Mouse (Mus musculus) kidney, embryonic 15.5 days (tissue): ENCODE measurements around the gene Lcn2. TPM values are rescaled to one million over a fixed set of nuclear protein-coding genes. Genes with fewer than 3 reads are reported as not detected.
A peak's percentile ranks its signal among the peaks of the same experiment; 100 is the strongest.

Experiments
- ATAC-seq: fragments of 200-750 bp; cut with Nextera tagmentation; replicated peaks from 2 replicates; pipeline ENCODE4 v1.8.0; 2017; ENCODE audit warnings: moderate TSS enrichment; ENCODE audit not compliant: low FRiP score
- H3K27ac ChIP-seq: fragments of 300-500 bp; sonication (generic); 2 replicates; pipeline ENCODE4 v1.5.1; 2015; ENCODE audit warnings: mild to moderate bottlenecking, inconsistent platforms
- H3K27me3 ChIP-seq: fragments of 300-500 bp; sonication (generic); 2 replicates; pipeline ENCODE4 v1.6.1; 2015; ENCODE audit warnings: inconsistent platforms
- H3K36me3 ChIP-seq: fragments of 300-500 bp; sonication (generic); 2 replicates; pipeline ENCODE4 v1.6.1; 2015; ENCODE audit warnings: inconsistent platforms
- H3K4me1 ChIP-seq: fragments of 300-500 bp; sonication (generic); 2 replicates; pipeline ENCODE4 v1.6.1; 2015; ENCODE audit warnings: inconsistent platforms
- H3K4me2 ChIP-seq: fragments of 300-500 bp; sonication (generic); 2 replicates; pipeline ENCODE4 v1.6.1; 2015; ENCODE audit warnings: moderate library complexity, mild to moderate bottlenecking, inconsistent platforms
- H3K4me3 ChIP-seq: fragments of 300-500 bp; sonication (generic); replicated peaks from 2 replicates; pipeline ENCODE4 v1.5.1; 2015; ENCODE audit warnings: mild to moderate bottlenecking, inconsistent platforms
- H3K9ac ChIP-seq: fragments of 300-500 bp; sonication (generic); 2 replicates; pipeline ENCODE4 v1.6.1; 2015; ENCODE audit warnings: mild to moderate bottlenecking, inconsistent platforms
- H3K9me3 ChIP-seq: fragments of 300-500 bp; sonication (generic); replicated peaks from 2 replicates; pipeline ENCODE4 v1.6.1; 2016; ENCODE audit warnings: inconsistent platforms
- WGBS: fragments of 180-500 bp; shearing (Covaris S2); methylation state at CpG from one replicate; pipeline ENCODE4 v1.1.7; 2015; ENCODE audit warnings: mixed read lengths; 5-methylcytosine and 5-hydroxymethylcytosine counted together
- polyA plus RNA-seq: library from polyadenylated mRNA; unstranded; fragments of >200 nt; fragmentation: Nextera tagmentation; extraction: Ambion mirVana; gene quantifications from 2 replicates; pipeline ENCODE4 v1.2.1, GENCODE M21; 2015

The Lcn2 gene
- polyA plus RNA-seq, 1 experiment from 2014 or later, result 9.1 TPM

GRCm38 (mm10) chr2:32423481-32424331, 35.7 kb upstream of the Lcn2 start:
- WGBS, result 1% methylated on average over 14 of the region's 14 CpGs
- H3K4me2 ChIP-seq, result peak overlapping the region; percentile 75
- H3K27ac ChIP-seq, result peak overlapping the region; percentile 88
- ATAC-seq, result peak; percentile 90
- H3K9me3 ChIP-seq, result no peaks in the 10 kb centered on the region
- H3K27me3 ChIP-seq, result no peaks in the 10 kb centered on the region
- peaks cover 28% of the 10 kb centered on the region for H3K36me3 ChIP-seq
- H3K9ac ChIP-seq, result peak overlapping the region; percentile 35
- H3K4me1 ChIP-seq, result peaks cover 70% of the 10 kb centered on the region
- H3K4me3 ChIP-seq, result peak overlapping the region; percentile 45

- Histone ChIP-seq H3K36me3 (peaks cover 46% of the 10 kb centered on the region), H3K27ac (no peak overlapping the region), H3K4me1 (peaks cover 67% of the 10 kb centered on the region), H3K4me3 (no peak overlapping the region), H3K9me3 (no peaks in the 10 kb centered on the region), H3K4me2 (no peak overlapping the region), H3K27me3 (no peaks in the 10 kb centered on the region), H3K9ac (no peak overlapping the region)
- WGBS, result 96% methylated on average over 6 of the region's 6 CpGs
- no peak for ATAC-seq
Measured at GRCm38 (mm10) chr2:32421851-32422251, 33.8 kb upstream of the Lcn2 start.

DNA sequence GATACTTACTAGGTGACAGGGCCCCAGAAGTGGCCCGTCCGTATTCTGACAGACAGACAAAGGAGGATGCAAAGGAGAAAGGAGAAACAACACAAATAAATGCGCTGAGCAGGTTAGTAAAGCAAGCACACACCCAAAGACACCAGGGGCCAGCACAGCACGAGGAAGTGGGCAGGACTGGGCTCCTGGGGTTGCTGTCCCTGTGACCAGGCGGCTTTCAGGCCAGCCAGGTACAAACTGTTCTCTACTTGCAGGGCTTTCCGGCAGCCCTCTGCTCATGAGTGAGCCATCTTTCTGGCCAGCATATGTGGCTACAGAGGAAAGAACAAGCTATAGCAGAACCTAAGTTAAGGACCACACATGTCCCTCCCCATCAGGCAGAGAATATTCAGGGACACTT, 32.6 kb upstream of the Lcn2 start:
- peaks cover 58% of the 10 kb centered on the region for H3K36me3 ChIP-seq
- no peaks in the 10 kb centered on the region for H3K27me3 ChIP-seq
- no peak overlapping the region for H3K27ac ChIP-seq
- H3K4me3 ChIP-seq, result no peak overlapping the region
- H3K4me2 ChIP-seq, result no peak overlapping the region
- WGBS, result 88% methylated on average over 6 of the region's 6 CpGs
- H3K9ac ChIP-seq, result no peak overlapping the region
- no peaks in the 10 kb centered on the region for H3K9me3 ChIP-seq
- no peak for ATAC-seq
- H3K4me1 ChIP-seq, result peaks cover 66% of the 10 kb centered on the region

DNA sequence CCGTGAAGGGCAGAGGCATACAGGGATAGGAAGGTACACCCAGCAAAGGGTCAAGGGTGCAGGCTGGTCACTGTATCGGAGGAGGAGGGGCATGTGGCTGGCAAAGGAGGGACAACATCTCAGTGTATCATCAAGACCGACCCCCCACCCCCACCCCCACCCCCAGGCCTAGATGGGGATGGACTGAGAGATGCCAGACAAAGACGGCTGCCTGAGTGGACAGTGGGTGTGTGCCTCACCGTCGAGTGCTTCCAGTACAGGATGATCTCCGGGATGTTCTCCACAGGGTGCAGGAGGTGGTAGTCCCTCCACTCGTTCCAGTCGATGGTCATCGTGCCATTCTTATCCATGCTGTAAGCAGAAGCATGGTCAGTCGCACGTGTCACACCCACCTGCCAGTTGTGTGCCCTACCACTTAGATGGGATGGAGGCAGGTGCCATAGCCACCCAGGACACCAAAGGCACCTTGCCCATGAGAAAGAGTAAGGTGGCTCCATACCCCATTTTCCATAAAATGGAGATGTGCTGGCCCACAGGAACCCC, 32.1 kb upstream of the Lcn2 start:
- no peak overlapping the region for H3K27ac ChIP-seq
- no peak overlapping the region for H3K4me2 ChIP-seq
- H3K4me1 ChIP-seq, result peaks cover 61% of the 10 kb centered on the region
- H3K9ac ChIP-seq, result no peak overlapping the region
- no peaks in the 10 kb centered on the region for H3K9me3 ChIP-seq
- H3K36me3 ChIP-seq, result peaks cover 63% of the 10 kb centered on the region
- H3K4me3 ChIP-seq, result no peak overlapping the region
- H3K27me3 ChIP-seq, result no peaks in the 10 kb centered on the region
- 85% methylated on average over 12 of the region's 12 CpGs for WGBS
- ATAC-seq, result no peak

DNA sequence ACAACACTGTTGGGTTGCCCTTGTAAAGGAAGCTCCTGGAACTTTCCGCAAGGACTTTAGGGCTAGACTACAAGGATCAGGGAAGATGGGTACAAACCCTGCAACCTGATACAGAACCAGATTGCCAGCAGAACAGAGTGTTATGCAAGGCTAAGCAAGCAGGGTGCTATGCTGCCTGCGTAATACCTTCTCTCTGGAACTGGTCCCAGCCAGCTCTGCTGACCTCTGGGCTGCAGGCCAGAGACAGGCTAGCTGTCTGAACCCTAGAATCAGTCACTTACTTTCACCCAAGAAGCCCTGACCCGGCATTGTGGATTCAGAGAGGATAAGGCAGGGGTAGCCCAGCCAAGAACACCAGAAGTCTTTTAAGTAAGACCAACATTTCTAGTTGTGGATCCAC, 31.3 kb upstream of the Lcn2 start:
- H3K9me3 ChIP-seq, result no peaks in the 10 kb centered on the region
- WGBS, result 68% methylated on average over 3 of the region's 3 CpGs
- 0 out of 2 replicates have a peak, but pooled peaks have one; percentile 4 for ATAC-seq
- H3K27me3 ChIP-seq, result no peaks in the 10 kb centered on the region
- peaks cover 71% of the 10 kb centered on the region for H3K36me3 ChIP-seq
- H3K9ac ChIP-seq, result no peak overlapping the region
- H3K4me1 ChIP-seq, result peaks cover 53% of the 10 kb centered on the region
- H3K27ac ChIP-seq, result peak overlapping the region; percentile 67
- no peak overlapping the region for H3K4me2 ChIP-seq
- H3K4me3 ChIP-seq, result no peak overlapping the region

DNA sequence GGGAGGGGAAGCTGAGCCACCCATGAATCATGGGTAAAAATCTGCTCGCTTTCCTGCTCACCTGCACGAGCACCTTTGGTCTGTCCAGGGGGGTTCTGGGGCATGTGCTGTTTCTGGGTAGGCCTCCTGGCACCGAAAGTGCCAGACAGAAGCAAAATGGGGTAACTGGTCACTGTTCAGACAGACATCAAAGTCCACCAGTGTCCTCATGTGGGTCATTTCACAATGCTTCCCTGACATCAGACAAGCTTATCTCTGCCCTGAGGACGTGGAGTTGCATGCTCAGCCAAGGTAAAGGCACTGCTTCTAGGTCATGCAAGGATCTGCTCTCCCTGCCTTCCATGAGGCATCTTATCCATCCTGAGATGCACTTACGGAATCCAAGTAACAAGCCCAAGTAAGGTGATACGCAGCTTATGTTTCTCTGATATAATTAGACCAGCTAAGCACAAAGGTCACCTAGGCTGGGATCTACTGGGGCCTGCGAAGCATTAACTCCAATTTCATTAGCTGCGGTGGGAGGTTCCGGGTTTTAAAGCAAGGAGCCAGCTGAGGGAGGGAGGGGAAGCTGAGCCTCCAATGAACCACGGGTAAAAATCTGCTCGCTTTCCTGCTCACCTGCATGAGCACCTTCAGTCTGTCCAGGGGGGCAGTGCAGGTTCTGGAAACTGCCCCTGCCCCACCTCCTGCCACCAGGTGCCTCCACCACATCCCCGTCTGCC, 30.5 kb upstream of the Lcn2 start:
- Histone ChIP-seq H3K27ac (peak overlapping the region; percentile 67), H3K4me2 (no peak overlapping the region), H3K27me3 (no peaks in the 10 kb centered on the region), H3K4me3 (no peak overlapping the region), H3K4me1 (peaks cover 49% of the 10 kb centered on the region), H3K9me3 (no peaks in the 10 kb centered on the region), H3K36me3 (peaks cover 77% of the 10 kb centered on the region), H3K9ac (no peak overlapping the region)
- no peak for ATAC-seq
- WGBS, result 50% methylated on average over 12 of the region's 12 CpGs

- no peak overlapping the region for H3K9ac ChIP-seq
- 53% methylated on average over 8 of the region's 8 CpGs for WGBS
- H3K27ac ChIP-seq, result no peak overlapping the region
- H3K27me3 ChIP-seq, result no peaks in the 10 kb centered on the region
- peaks cover 38% of the 10 kb centered on the region for H3K4me1 ChIP-seq
- H3K36me3 ChIP-seq, result peaks cover 77% of the 10 kb centered on the region
- no peak overlapping the region for H3K4me2 ChIP-seq
- H3K9me3 ChIP-seq, result no peaks in the 10 kb centered on the region
- H3K4me3 ChIP-seq, result no peak overlapping the region
- ATAC-seq, result no peak
Measured at GRCm38 (mm10) chr2:32417486-32417885, 29.4 kb upstream of the Lcn2 start.

- Histone ChIP-seq H3K4me1 (peaks cover 34% of the 10 kb centered on the region), H3K4me3 (no peak overlapping the region), H3K27ac (no peak overlapping the region), H3K9ac (no peak overlapping the region), H3K9me3 (no peaks in the 10 kb centered on the region), H3K4me2 (no peak overlapping the region), H3K36me3 (peaks cover 77% of the 10 kb centered on the region), H3K27me3 (no peaks in the 10 kb centered on the region)
- no peak for ATAC-seq
- WGBS, result 57% methylated on average over 2 of the region's 2 CpGs
Measured at GRCm38 (mm10) chr2:32416556-32416955, 28.5 kb upstream of the Lcn2 start.

GRCm38 (mm10) chr2:32415801-32416200, 27.7 kb upstream of the Lcn2 start:
- H3K4me1 ChIP-seq, result peaks cover 34% of the 10 kb centered on the region
- H3K9me3 ChIP-seq, result no peaks in the 10 kb centered on the region
- no peak overlapping the region for H3K27ac ChIP-seq
- no peak for ATAC-seq
- H3K27me3 ChIP-seq, result no peaks in the 10 kb centered on the region
- peaks cover 71% of the 10 kb centered on the region for H3K36me3 ChIP-seq
- 93% methylated on average over 12 of the region's 12 CpGs for WGBS
- no peak overlapping the region for H3K9ac ChIP-seq
- no peak overlapping the region for H3K4me2 ChIP-seq
- no peak overlapping the region for H3K4me3 ChIP-seq

- peaks cover 52% of the 10 kb centered on the region for H3K36me3 ChIP-seq
- H3K9me3 ChIP-seq, result no peaks in the 10 kb centered on the region
- H3K9ac ChIP-seq, result no peak overlapping the region
- H3K4me2 ChIP-seq, result no peak overlapping the region
- H3K4me1 ChIP-seq, result peaks cover 18% of the 10 kb centered on the region
- no peak overlapping the region for H3K27ac ChIP-seq
- no peaks in the 10 kb centered on the region for H3K27me3 ChIP-seq
- ATAC-seq, result no peak
- H3K4me3 ChIP-seq, result no peak overlapping the region
- 32% methylated on average over 5 of the region's 5 CpGs for WGBS
Measured at GRCm38 (mm10) chr2:32413936-32414335, 25.9 kb upstream of the Lcn2 start.

- Histone ChIP-seq H3K27ac (no peak overlapping the region), H3K36me3 (peaks cover 42% of the 10 kb centered on the region), H3K27me3 (no peaks in the 10 kb centered on the region), H3K9ac (no peak overlapping the region), H3K4me2 (no peak overlapping the region), H3K4me3 (no peak overlapping the region), H3K4me1 (peaks cover 15% of the 10 kb centered on the region), H3K9me3 (no peaks in the 10 kb centered on the region)
- WGBS, result 87% methylated on average over 6 of the region's 6 CpGs
- no peak for ATAC-seq
Measured at GRCm38 (mm10) chr2:32412742-32413531, 24.9 kb upstream of the Lcn2 start.
